Mouse (Mus musculus): ENCODE data around the gene Fam181b.

The Fam181b gene

GRCm38 (mm10) chr7:93079785-93080730 is at the start of gene Fam181b:
Gene Fam181b (plus strand): TSS chr7:93079865.
- DNase-seq (ENCODE audit: low spot score) = no peak

- no peak for DNase-seq (ENCODE audit: low spot score)
These were observed 41.7 kb upstream of the Fam181b start for GRCm38 (mm10) chr7:93037763-93038471.

GRCm38 (mm10) chr7:93038472-93038828 is 41.2 kb upstream of the Fam181b start:
- no peak for DNase-seq (ENCODE audit: low spot score)

- DNase-seq (ENCODE audit: low spot score) = no peak
These were observed 40.1 kb upstream of the Fam181b start for GRCm38 (mm10) chr7:93039542-93039941.

GRCm38 (mm10) chr7:93044359-93044758 is 35.3 kb upstream of the Fam181b start:
- no peak for DNase-seq (ENCODE audit: low spot score)

- no peak for DNase-seq (ENCODE audit: low spot score)
These were observed 34.9 kb upstream of the Fam181b start for GRCm38 (mm10) chr7:93044788-93045187.

GRCm38 (mm10) chr7:93060831-93061230 is 18.8 kb upstream of the Fam181b start:
- DNase-seq (ENCODE audit: low spot score) = no peak

GRCm38 (mm10) chr7:93061747-93062146 is 17.9 kb upstream of the Fam181b start:
- no peak for DNase-seq (ENCODE audit: low spot score)

GRCm38 (mm10) chr7:93062189-93062588 is 17.5 kb upstream of the Fam181b start:
- no peak for DNase-seq (ENCODE audit: low spot score)

GRCm38 (mm10) chr7:93067464-93068015 is 12.1 kb upstream of the Fam181b start:
- no peak for DNase-seq (ENCODE audit: low spot score)

- DNase-seq (ENCODE audit: low spot score) = no peak
These were observed 3.2 kb upstream of the Fam181b start for GRCm38 (mm10) chr7:93076435-93076960.

GRCm38 (mm10) chr7:93079420-93079784 is 263 bp upstream of the Fam181b start:
- no peak for DNase-seq (ENCODE audit: low spot score)

GRCm38 (mm10) chr7:93080731-93081430 is 1.2 kb downstream of the Fam181b start:
- DNase-seq (ENCODE audit: low spot score) = no peak

GRCm38 (mm10) chr7:93093371-93094058 is 13.8 kb downstream of the Fam181b start:
- DNase-seq (ENCODE audit: low spot score) = no peak

GRCm38 (mm10) chr7:93095511-93095910 is 15.8 kb downstream of the Fam181b start:
- no peak for DNase-seq (ENCODE audit: low spot score)

- DNase-seq (ENCODE audit: low spot score) = no peak
These were observed 25.2 kb downstream of the Fam181b start for GRCm38 (mm10) chr7:93104776-93105340.

GRCm38 (mm10) chr7:93110370-93110965 is 30.8 kb downstream of the Fam181b start:
- DNase-seq (ENCODE audit: low spot score) = no peak

GRCm38 (mm10) chr7:93111056-93111455 is 31.4 kb downstream of the Fam181b start:
- no peak for DNase-seq (ENCODE audit: low spot score)

- no peak for DNase-seq (ENCODE audit: low spot score)
These were observed 37.9 kb downstream of the Fam181b start for GRCm38 (mm10) chr7:93117561-93117960.

GRCm38 (mm10) chr7:93123936-93124335 is 44.3 kb downstream of the Fam181b start:
- DNase-seq (ENCODE audit: low spot score) = no peak

All from spleen, adult 12 weeks (tissue).